Mouse (Mus musculus) urinary bladder, postnatal 14 days (tissue): ENCODE results near the gene Zfp994.
A peak's percentile ranks its signal among the peaks of the same experiment; 100 is the strongest.
"Not testable (repeated sequence)": the region's sequence is repeated elsewhere in the genome, so short reads cannot be mapped to it uniquely, and the experiment has no call there.

Experiments used
- DNase-seq: peaks from one replicate; pipeline ENCODE4 v3.0.0; 2021; ENCODE audit warnings: low spot score

Zfp994 gene

DNA sequence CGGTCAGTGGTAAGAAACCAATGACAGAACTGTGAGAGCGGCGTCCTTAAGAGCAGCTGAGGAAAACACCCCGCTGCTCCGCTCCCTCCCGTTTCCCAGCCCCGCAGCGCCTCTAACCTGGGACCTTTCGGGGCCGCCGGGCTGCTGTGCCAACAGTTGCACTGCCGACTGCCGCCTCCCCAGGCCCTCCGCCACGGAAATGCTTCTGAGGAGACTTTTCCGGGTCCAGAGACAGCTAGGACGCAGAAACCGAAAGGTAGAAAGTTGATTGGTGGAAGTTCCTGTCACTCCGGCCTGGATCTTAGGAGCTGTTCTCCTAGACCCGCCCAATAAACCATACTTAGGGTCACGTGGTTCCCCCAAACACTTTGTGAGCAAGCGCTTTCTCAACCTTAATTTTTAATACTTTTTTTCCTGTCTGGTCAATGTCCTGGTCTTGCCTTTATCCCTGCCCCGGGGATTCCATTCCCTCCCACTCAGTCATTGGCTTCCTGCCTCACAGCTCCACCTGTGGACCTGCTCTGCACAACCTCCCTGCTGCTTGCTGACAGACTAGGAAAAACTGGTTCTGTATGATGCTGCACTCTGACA lies at the start of gene Zfp994:
Zfp994 (minus strand) TSS at position 195 of the 591 bp plus-strand sequence.
- DNase-seq, result peak; percentile 97

GRCm38 (mm10) chr17:22230701-22231100 lies 5.3 kb upstream of the Zfp994 start:
- not testable (repeated sequence) for DNase-seq

DNA sequence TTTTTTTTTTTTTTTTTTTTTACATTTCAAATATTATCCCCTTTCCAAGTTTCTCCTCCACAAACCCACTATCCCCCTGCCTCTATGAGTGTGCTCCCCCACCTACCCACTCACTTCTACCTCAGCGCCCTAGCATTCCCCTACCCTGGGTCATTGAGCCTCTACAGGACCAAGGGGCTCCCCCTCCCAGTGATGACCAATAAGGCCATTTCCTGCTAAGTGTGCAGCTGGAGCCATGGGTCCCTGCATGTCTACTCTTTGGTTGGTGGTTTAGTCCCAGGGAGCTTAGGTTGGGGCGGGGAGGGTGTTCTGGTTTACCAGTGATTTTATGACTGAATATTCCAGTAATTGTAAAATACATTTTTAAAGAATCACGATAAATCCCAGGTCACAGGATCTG lies 401 bp downstream of the Zfp994 start:
- DNase-seq, result not testable (repeated sequence)

DNA sequence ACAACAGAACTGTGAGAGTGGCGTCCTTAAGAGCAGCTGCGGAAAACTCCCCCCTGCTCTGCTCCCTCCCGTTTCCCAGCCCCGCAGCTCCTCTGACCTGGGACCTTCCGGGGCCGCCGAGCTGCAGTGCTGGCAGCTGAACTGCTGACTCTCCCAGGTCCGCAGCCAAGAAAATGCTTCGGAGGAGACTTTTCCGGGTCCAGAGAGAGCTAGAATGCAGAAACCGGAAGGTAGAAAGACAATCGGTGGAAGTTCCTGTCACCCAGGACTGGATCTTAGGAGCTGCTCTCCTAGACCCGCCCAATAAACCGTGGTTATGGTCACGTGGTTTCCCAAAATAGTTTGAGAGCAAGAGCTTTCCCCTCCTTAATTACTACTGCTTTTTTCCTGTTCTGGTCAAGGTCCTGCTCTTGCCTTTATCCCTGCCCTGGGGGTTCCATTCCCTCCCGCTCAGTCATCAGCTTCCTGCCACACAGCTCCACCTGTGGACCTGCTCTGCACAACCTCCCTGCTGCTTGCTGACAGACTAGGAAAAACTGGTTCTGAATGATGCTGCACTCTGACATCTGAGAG lies 59.6 kb downstream of the Zfp994 start, which contains the start of gene Zfp947:
Zfp947 (minus strand) TSS at position 469 of the 573 bp plus-strand sequence.
- peak; percentile 48 for DNase-seq

GRCm38 (mm10) chr17:22165304-22165703 lies 60.1 kb downstream of the Zfp994 start:
- not testable (repeated sequence) for DNase-seq

DNA sequence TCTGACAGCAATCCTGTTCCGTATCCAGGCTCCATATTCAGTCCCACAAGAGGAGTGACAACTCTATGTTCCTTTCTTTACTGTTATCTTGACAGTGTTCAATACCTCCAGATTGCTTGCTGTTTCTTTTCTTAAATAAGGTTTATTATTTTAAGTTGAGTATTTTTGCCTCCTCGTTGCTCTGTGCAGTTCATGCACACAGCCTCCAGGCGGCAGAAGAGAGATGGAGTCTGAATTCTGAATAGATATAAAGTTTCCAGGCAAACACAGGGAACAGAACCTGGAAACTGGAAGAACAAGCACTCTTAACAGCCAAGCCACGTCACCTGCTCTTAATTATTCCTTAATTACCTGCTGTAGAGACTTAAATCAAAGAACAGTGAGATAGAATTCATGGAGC lies 71.5 kb downstream of the Zfp994 start:
- not testable (repeated sequence) for DNase-seq
